Mouse (Mus musculus) frontal cortex, postnatal 36 days (tissue): Measurements from ENCODE around the gene Tbc1d10c.
A peak's percentile ranks its signal among the peaks of the same experiment; 100 is the strongest.

ENCODE experiments used
- DNase-seq, 2 experiments: peaks; one replicate each; pipeline ENCODE4 v3.0.0; 2022; ENCODE audit warnings: low spot score in 2 of 2

Gene Tbc1d10c

GRCm38 (mm10) chr19:4190831-4191334 lies at the start of gene Tbc1d10c:
Gene Tbc1d10c (minus strand): TSS chr19:4191284.
- DNase-seq = no peak

- no peak for DNase-seq
Observed at GRCm38 (mm10) chr19:4240247-4240668, 49.2 kb upstream of the Tbc1d10c start.

- DNase-seq = no peak
Observed at GRCm38 (mm10) chr19:4234548-4234947, 43.5 kb upstream of the Tbc1d10c start.

GRCm38 (mm10) chr19:4232651-4233050 lies 41.6 kb upstream of the Tbc1d10c start:
- no peak for DNase-seq

GRCm38 (mm10) chr19:4232186-4232572 lies 41.1 kb upstream of the Tbc1d10c start:
- DNase-seq = no peak

- peak; percentile 96 to 98 for DNase-seq
Observed at GRCm38 (mm10) chr19:4231253-4232185, 40.4 kb upstream of the Tbc1d10c start, which contains the start of gene Pold4. Gene Pold4 (plus strand): TSS chr19:4231899.

GRCm38 (mm10) chr19:4230415-4230814 lies 39.3 kb upstream of the Tbc1d10c start:
- no peak for DNase-seq

- DNase-seq = no peak
Observed at GRCm38 (mm10) chr19:4229451-4230076, 38.5 kb upstream of the Tbc1d10c start.

GRCm38 (mm10) chr19:4228891-4229290 lies 37.8 kb upstream of the Tbc1d10c start:
- no peak for DNase-seq

- DNase-seq = peak; percentile 60 to 77
Observed at GRCm38 (mm10) chr19:4227894-4228678, 37.0 kb upstream of the Tbc1d10c start.

GRCm38 (mm10) chr19:4227446-4227845 lies 36.4 kb upstream of the Tbc1d10c start:
- DNase-seq = no peak

GRCm38 (mm10) chr19:4226779-4227178 lies 35.7 kb upstream of the Tbc1d10c start:
- no peak for DNase-seq

GRCm38 (mm10) chr19:4222165-4222564 lies 31.1 kb upstream of the Tbc1d10c start:
- DNase-seq = no peak

- DNase-seq = no peak
Observed at GRCm38 (mm10) chr19:4220957-4221743, 30.1 kb upstream of the Tbc1d10c start.

GRCm38 (mm10) chr19:4220416-4220815 lies 29.3 kb upstream of the Tbc1d10c start:
- DNase-seq = no peak

- DNase-seq = no peak
Observed at GRCm38 (mm10) chr19:4219943-4220342, 28.9 kb upstream of the Tbc1d10c start.

GRCm38 (mm10) chr19:4218784-4219183 lies 27.7 kb upstream of the Tbc1d10c start:
- DNase-seq = no peak

- DNase-seq = no peak
Observed at GRCm38 (mm10) chr19:4218293-4218692, 27.2 kb upstream of the Tbc1d10c start.

- DNase-seq = no peak
Observed at GRCm38 (mm10) chr19:4217855-4218254, 26.8 kb upstream of the Tbc1d10c start.

GRCm38 (mm10) chr19:4217140-4217539 lies 26.1 kb upstream of the Tbc1d10c start:
- no peak for DNase-seq
